Mouse (Mus musculus): ENCODE results near the gene Abcc10.

- TF ChIP-seq POLR2A (IDR thresholded peaks at IDR 0.05; ENCODE audit: insufficient read depth, low read length) = no peak
- TF ChIP-seq CTCF (IDR thresholded peaks at IDR 0.05; ENCODE audit: low read depth, low read length) = no peak
Observed at GRCm38 (mm10) chr17:46258279-46259053, 69.7 kb downstream of the Abcc10 start.

Data from ES-Bruce4 (cell line).